Mouse (Mus musculus) thymus, postnatal 36 days (tissue): ENCODE data around the gene Rad54l2.
A peak's percentile ranks its signal among the peaks of the same experiment; 100 is the strongest.

Experiments used
- DNase-seq, 2 experiments: peaks; one replicate each; pipeline ENCODE4 v3.0.0; 2022; ENCODE audit warnings: mixed read lengths in 2 of 2

Gene Rad54l2

DNA sequence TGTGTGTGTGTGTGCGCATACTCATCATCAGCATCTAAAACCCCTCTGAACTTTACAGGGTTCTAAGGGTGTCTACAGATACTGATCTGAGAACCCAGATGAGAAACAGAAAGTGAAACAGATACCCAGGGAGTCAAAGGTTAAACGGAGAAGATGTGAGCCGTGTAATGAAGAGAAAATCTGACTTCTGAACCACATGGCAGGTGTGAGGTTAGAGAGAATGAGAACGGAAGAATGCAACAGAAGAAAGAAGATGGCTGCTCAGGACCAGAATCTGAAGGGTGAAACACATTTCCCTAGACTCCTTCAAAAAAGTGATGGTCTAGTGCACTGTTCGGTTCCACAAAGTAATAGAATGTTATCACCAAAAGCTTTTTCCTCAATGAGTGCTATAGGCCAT, 36.9 kb downstream of the Rad54l2 start:
- no peak for DNase-seq

- DNase-seq = no peak
These were observed 49.0 kb downstream of the Rad54l2 start for GRCm38 (mm10) chr9:106739962-106740361.

- no peak for DNase-seq
These were observed 49.9 kb downstream of the Rad54l2 start for GRCm38 (mm10) chr9:106739056-106739455.

DNA sequence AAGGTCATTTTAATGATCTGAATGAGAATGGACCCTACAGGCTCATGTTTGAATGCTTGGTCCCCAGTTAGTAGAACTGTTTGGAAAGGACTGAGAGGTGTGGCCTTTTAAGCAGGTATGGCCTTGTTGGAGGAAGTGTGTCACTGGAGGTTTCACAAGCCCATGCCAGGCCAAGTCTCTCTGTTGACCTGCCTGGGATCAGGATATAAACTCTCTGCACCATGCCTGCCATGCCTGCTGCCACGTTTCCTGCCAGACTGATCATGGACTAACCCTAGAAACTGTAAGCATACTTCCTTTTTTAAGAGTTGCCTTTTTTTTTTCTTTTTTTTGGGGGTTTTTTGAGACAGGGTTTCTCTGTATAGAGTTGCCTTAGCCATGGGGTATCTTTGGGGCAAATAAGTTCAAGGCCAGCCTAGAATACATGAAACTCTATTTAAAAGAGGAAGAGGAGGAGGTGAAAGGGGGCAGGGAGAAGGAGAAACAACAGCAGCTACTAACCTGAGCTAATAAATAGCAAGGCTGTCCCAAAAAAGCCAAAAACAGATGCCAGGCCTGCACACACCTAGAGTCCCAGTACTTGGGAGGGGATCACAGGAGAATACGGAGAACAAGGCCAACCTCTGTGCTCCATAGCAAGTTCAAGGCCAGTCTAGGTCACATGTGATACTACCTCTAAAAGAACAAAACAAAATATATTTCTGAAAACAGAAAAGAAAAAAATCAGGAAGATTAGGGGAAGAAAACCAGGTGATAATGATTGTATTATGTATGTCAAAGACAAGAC, 50.6 kb downstream of the Rad54l2 start:
- no peak for DNase-seq

GRCm38 (mm10) chr9:106733690-106734089, 55.3 kb downstream of the Rad54l2 start:
- no peak for DNase-seq

DNA sequence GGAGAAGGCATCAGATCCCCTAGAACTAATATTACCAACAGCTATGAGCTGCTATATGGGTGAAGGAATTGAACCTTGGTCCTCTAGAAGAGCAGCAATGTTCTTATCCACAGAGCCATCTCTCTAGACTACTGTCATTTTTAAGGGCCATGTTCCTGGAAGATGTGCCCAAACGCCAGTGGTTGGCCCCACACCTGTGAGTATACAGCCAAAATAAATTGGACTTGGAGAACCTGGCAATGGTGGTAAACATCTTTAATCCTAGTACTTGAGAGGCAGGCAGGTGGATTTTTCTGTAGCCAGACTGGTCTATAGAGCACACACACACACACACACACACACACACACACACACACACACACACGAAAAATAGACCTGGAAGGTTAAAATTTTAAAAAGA, 59.6 kb downstream of the Rad54l2 start:
- no peak for DNase-seq

DNA sequence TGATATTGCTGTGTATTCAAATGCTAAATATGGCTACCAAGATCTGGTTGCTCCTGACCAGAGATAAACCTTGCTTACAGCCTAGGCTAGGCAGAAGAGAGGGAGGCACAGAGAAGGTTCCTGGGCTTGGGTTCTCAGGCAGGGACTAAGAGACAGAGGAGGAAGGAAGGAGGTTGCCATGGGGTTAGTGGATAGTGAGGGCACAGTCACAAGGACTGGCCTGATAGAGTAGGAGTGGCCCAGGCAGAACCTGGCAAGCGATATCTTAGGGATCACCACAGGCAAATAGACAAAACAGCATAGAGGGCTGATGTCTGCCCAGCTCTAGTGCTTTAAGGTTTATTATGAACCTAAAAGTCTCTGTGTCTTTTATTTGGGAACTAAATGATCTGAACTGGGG, 62.1 kb downstream of the Rad54l2 start:
- DNase-seq = no peak

DNA sequence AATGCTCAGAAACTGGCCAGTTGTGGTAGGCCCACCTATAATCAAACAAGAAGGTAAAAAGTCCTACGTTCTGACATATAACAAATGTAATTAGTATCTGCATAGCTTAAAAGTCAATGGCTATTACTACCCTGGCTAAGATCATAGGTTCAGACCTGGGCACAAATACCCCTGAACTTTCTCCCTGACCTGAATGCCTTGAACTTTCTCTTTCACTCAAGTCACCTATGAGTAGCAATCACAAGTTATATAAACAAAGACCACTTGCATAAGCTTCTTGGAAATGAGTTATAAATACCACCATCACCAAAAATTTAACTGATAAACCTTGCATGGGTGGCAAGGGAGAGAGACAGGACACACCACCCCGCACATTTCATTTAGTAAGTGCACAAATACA, 63.6 kb downstream of the Rad54l2 start:
- DNase-seq = no peak

- no peak for DNase-seq
These were observed 64.1 kb downstream of the Rad54l2 start for GRCm38 (mm10) chr9:106724864-106725263.

GRCm38 (mm10) chr9:106716729-106717128, 72.3 kb downstream of the Rad54l2 start:
- no peak for DNase-seq

GRCm38 (mm10) chr9:106716232-106716631, 72.8 kb downstream of the Rad54l2 start:
- DNase-seq = no peak

- DNase-seq = no peak
These were observed 76.5 kb downstream of the Rad54l2 start for GRCm38 (mm10) chr9:106712470-106712869.

GRCm38 (mm10) chr9:106692973-106693481, 96.0 kb downstream of the Rad54l2 start:
- no peak for DNase-seq

DNA sequence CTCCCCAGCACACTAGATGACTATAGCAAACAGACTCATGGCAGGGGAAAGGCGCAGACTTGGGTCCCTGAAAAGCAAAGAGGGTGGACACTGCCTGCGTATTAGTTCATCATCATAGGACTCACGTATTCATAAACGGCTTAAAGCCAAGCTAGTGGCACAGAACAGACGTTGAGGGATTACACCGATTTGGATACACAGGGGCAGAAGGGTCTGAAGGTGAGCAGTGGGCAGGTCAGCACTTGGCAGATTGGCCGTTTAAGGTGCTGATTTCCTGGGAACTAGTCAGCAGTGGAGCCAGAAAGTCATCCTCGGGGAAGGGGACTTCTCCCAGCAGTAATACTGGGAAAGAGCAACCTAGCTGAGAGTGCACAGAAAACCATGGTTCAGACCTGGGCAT, 100.2 kb downstream of the Rad54l2 start:
- DNase-seq = no peak

- DNase-seq = peak; percentile 62 to 66
These were observed 101.9 kb downstream of the Rad54l2 start for GRCm38 (mm10) chr9:106686983-106687650.

DNA sequence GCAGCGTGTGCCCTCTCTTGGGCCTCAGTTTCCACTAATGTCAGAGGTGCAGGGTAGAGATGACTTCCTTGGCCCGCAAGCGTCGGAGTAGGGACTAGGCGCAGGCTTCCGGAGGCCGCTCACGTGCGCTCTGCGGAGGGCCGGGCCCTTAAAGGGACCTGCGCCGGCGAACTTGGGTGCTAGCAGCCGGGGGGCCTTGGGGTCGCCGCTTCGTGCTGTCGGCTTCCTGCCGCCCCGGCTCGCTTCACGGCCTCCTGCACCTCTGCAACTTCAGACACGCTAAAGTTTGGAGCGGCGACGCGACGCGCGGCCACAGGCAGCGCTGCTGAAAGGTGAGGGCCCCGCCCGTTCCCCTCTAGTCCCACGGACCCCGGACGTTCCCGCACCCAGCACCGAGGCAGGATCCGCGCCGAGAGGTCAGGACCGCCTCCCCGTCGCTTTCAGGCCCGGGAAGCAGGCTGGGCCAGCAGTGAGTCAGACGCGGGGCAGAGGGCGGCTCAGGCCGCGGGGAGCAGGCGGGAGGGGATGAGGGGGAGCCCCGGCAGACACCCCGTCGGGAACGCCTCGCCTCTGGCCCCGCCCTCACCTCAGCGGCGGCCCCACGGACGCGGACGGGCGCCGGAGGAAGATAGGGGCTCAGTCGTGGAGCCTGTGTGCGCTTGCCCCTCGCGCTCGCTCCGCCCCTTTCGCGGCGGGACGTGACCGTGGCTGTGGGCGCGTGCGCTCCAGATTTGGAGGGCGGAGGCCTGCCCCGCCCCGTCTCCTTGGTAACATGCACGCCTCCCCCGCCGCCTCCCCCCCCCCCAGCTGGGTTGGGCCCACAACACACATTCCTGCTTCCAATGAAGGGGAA, 103.5 kb downstream of the Rad54l2 start, which contains the start of gene Tex264:
Gene Tex264, minus strand, starts transcription at position 679 of the 853 bp plus-strand sequence.
- DNase-seq = peak; percentile 85 to 92

DNA sequence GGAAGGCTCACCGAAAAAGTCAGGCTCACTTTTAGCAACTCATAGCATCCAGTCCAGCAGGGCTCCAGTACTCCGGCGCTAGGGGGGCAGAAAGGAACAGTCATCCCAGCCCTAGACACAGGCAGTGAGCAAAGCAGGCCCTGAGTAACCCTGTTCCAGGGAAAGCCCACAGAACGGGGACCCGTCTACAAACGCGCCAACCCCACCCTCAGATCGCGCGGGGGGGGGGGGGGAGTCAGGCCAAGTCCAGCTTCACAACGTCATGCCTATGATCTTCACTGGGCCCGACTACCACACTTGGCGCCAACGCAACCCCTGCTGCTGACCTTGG, 104.1 kb downstream of the Rad54l2 start:
- no peak for DNase-seq

- DNase-seq = no peak
These were observed 104.7 kb downstream of the Rad54l2 start for GRCm38 (mm10) chr9:106684093-106684872.

DNA sequence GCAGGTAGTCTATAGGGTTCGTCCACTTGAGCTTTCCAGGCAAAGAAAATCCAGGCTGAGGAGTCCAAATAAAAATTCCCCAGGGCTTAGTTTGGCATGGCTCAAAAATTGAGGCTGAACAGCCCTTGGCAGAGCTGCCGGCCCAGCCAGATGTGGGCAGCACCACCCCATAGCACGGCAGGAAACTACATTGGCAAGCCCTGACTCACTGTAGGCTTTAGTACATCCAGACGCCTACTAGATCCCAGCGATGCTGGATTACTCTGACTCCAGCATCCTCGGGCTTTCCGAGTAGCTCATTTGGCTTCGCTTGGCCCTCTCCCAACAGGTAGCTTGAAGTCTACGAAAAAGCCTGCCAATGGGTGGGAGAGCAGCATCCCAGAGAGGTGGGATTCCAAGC, 108.0 kb downstream of the Rad54l2 start:
- DNase-seq = no peak

DNA sequence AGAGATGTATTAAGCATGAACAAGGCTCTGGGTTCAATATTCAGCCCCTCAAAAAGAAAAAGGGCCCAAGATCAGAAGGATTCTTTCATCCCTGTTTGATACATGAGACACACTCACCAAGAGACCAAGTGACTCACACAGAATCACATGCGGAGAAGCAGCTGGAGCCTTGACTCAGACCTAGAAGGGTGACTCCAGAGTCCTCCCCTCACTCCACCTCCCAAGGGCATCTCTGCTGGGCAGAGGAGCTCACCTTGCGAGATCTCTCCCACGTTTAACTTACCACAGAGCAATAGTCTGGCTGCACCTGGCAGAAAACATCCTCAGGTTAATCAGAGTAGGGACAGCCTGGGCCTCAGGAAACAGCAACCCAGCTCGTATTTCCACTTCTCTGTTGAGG, 110.8 kb downstream of the Rad54l2 start:
- DNase-seq = no peak

- no peak for DNase-seq
These were observed 111.3 kb downstream of the Rad54l2 start for GRCm38 (mm10) chr9:106677702-106678101.

GRCm38 (mm10) chr9:106676571-106676970, 112.4 kb downstream of the Rad54l2 start:
- no peak for DNase-seq
